Mouse (Mus musculus): ENCODE results near the gene Spryd4.
"Not testable (repeated sequence)": the region's sequence is repeated elsewhere in the genome, so short reads cannot be mapped to it uniquely, and the experiment has no call there.

Gene Spryd4

DNA sequence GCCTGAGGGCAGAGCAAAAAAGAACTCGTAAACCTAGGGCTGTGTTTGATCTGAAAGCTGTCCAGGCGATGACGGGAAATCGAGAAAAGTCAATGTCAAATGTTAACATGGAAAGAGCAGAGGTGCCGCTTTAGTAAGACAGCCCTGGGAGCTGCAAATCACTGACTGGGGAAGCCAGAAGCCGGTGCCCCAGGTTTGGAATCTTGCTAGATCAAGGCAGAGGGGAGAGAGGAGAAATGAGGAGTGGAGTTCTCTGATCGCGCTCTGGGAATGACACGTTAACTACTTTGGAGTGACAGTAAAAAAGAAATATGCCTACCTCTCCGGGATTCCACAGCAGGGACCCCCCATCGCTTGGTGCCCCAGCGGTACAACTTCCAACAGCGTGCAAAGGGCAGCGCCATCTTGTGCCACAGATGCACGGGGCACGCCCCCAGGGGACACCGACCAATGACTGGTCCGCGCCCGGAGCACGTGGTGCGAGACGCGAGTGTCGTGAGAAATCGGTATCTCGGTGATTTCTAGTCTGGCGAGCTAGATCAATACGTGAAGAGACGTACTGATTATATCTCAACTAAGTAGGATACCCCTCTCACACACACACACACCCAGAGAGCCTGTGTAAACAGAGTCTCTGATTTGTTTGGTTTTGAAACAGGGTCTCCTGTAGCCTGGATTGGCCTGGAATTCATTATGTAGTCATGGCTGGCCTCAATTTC, at the start of gene Spryd4:
TSS of gene Spryd4 (minus strand) at position 418 of the 719 bp plus-strand sequence.
- peak; percentile 72 for DNase-seq (ENCODE audit: low spot score)

DNA sequence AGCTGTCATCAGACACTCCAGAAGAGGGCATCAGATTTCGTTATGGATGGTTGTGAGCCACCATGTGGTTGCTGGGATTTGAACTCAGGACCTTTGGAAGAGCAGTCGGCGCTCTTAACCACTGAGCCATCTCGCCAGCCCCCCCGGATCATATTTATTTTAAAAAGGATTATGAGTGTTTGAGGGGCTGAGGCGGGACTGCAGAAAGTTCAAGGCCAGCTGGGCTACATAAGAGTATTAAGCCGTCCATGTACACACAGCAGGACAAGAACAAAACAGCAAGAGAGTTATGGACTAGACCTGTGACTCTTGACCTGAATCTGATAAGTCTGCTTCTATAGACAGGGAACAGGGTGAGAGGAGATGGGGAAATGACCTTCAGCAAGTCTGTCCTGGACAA, 48.8 kb upstream of the Spryd4 start:
- DNase-seq (ENCODE audit: low spot score) = not testable (repeated sequence)

DNA sequence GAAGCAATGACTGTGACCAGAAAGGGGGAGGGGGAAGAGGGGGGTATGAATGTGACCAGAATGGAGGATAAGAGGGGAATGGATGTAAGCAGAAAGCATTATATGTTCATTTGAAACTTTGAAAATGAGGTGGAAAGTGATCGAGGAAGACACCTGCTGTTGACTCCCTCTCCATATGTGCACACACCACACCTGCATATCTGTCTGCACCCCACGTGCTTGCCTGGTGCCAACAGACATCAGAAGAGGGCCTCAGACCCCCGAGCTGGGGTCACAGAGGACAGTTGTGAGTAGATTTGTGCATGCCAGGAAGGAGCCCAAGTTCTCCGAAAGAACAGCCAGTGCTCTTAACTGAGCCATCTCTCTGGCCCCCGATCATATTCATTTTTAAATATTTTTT, 48.3 kb upstream of the Spryd4 start:
- no peak for DNase-seq (ENCODE audit: low spot score)

DNA sequence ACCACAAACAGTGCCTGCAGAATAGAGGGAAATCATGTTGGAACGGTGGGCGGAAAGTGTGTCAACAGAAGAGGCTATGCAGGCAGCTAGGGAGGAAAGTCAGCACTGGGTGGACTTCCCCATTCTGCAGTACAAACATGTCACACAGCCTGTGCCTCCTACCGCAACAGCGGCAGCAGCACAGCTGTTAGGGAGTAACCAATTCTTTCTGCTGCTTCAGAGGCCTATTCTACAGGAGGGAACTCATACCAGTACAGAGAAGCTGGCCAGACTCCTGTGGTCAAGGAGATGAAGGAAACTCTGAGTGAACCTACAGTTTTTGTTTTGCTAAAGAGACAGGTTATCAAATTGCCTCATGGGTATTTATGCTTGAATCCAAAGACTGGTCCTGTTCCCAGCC, 47.3 kb upstream of the Spryd4 start:
- DNase-seq (ENCODE audit: low spot score) = no peak

DNA sequence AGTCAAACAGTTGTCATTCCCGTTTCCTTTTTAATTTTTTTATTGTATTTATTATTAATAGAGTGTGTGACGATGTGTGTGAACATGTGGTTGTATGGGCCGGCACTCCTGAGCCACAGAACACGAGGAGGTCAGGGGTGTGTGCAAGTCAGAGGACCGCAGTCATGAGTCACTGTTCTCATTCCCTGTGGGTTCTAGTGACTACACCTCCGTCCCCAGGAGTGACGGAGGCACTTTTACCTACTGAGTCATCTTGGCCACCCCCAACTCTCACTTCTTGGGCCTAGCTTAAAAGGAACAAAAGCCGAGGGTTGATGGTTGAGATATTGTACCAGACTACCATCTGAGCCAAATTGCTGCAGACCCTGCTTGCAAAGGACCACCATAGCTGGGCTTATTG, 44.7 kb upstream of the Spryd4 start:
- no peak for DNase-seq (ENCODE audit: low spot score)

DNA sequence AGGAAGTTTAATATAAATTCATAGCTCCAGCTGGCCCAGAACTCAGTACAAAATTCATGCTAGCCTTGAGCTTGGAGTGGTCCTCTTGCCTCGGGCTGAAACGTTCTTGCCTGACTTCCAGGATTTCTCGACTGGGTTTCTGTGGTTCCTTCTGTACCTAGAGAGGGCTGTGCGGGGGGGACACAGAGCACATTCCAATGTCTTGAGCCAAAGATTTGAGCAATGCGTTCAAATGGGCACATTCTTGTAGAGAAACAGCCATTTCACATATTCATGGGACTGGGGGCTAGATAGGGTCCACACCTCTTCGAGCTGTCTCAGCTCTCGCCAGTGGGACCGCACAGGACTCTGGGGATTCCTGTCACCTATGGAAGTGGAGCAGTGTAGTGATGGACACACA, 44.3 kb upstream of the Spryd4 start:
- DNase-seq (ENCODE audit: low spot score) = no peak

DNA sequence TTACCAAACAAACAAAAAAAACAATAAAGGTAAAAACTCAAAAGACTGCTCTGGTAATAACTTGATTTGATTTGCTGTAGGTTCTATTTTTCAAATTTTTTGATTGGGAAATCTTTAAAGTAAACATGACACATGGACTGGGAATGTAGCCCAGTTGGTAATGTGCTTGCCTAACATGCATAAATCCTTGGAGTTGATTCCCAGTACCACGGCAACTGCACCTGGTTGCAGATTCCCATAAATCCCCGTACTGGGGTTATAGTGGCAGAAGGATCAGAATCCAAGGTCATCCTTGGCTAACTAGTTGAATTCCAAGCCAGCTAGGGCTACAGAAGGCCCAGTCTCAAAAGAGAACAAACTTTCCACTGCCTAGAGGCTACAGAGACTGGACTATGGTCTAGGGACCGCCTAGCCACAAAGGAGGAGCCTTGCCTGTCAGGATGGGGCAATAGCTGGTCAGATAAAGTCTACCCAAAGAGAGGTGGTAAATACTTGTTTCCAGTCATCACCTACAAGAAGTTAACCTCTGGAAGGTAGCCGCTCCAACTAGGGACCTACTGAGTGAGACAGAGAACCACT, 42.2 kb upstream of the Spryd4 start, which contains the start of gene Apon:
TSS of gene Apon (plus strand) at position 420 of the 579 bp plus-strand sequence.
- no peak for DNase-seq (ENCODE audit: low spot score)

DNA sequence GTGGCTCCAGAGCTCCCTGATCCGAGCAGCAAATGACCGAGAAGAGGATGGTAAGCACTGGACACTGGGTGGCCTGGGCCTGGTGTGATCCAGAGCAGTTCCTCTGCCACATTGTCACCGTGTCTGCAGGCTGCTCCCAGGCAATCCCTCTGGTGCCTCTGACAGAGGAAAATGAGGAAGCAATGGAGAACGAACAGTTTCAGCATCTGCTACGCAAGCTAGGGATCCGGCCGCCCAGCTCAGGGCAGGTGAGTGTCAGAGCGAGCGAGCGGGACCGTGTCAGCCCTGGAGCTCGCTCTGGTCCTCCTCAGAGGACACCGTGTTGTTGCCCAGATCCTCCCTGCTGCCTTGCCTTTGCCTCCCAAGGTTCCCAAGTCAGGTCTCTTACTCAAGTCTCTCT, 39.0 kb upstream of the Spryd4 start:
- no peak for DNase-seq (ENCODE audit: low spot score)

DNA sequence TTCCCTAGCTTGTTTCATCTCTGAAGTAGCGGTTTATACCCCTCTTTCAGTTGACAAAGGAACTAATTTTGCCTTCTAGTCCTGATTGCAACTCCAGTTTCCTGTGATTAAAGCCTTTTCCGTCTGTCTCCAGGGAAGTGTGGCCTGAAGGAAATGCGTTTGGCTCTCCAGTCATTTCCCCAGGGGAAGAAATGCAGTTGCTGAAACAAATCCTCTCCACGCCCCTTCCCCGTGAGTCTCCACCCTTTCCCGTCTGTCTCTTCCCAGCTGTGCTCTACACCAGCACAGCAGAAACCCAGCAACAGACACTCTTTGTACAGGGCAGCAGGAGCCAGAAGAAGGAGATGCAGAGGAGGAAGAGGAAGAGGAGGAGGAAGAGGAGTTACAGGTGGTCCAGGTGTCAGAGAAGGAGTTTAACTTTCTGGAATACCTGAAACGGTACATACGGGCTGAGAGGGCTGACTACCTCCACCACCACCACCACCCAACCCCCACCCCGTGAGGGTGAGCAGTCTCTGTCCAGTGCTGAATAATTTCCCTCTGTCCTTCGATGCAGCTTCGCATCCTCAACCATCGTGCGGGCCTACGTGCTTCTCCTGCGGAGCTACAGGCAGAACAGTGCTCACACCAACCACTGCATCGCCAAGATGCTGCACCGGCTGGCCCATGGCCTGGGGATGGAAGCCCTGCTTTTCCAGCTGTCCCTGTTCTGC, 35.6 kb upstream of the Spryd4 start:
- DNase-seq (ENCODE audit: low spot score) = no peak

DNA sequence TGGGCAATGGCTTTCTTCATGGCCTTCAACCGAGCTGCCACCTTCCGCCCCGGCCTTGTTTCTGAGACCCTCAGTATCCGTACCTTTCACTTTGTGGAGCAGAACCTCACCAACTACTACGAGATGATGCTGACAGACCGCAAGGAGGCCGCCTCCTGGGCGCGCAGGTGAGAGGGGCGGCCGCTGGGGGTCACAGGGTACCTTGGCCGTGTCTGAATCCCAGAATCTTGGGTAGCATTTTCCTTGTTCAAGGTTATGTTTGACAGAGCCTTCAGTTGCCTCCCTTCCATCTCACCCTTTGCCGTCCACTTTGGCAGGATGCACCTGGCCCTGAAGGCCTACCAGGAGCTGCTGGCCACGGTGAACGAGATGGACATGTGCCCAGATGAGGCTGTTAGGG, 32.5 kb upstream of the Spryd4 start:
- no peak for DNase-seq (ENCODE audit: low spot score)

DNA sequence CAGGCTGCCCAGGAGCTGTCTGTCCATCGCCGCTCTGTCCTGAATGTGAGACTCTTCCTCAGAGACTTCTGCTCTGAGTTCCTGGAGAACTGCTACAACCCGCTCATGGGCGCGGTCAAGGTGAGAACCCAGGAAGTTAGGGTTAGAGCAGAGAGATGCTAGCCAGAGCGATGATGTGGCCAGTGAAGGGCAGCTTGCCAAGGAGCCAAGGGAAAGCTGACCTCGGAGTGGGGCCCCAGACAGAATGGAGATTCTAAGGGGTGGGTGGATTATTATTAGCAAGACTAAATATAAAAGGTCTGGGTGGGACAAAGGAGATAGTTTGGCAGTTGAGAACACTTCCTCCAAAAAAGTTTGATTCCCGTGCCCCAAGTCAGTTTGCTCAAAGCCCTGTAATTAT, 31.6 kb upstream of the Spryd4 start:
- DNase-seq (ENCODE audit: low spot score) = no peak

DNA sequence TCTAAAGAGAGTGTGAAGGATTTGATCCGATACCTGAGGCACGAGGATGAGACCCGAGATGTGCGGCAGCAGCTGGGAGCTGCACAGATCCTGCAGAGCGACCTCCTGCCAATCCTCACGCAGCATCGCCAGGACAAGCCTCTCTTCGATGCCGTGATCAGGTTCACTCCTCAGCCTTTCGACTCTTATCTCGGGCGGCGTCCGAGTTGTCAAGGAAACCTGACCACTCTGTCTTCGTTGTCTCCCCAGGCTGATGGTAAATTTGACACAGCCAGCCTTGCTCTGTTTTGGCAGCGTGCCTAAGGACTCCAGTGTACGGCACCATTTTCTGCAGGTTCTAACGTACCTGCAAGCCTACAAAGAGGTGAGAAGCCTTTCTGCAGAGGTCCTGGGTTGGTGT, 28.5 kb upstream of the Spryd4 start:
- DNase-seq (ENCODE audit: low spot score) = no peak

DNA sequence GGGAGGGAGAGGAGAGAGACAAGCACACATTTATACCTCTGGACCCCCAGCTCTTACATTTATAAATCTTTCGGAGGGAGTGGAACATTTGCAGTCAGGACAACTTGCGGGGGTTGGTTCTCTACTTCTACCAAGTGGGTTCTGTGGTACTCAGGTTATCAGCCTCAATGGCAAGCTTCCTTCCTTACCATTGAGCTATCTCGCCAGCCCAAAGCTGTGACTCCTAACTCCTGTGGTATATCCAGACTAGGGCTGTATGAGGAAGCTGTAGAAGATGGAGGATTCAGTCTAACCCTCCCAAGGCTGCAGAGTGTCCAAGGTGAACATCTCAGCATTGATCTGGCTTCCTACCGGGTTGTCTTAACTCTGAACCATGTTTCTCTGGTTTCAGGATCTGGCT, 27.5 kb upstream of the Spryd4 start:
- DNase-seq (ENCODE audit: low spot score) = no peak

DNA sequence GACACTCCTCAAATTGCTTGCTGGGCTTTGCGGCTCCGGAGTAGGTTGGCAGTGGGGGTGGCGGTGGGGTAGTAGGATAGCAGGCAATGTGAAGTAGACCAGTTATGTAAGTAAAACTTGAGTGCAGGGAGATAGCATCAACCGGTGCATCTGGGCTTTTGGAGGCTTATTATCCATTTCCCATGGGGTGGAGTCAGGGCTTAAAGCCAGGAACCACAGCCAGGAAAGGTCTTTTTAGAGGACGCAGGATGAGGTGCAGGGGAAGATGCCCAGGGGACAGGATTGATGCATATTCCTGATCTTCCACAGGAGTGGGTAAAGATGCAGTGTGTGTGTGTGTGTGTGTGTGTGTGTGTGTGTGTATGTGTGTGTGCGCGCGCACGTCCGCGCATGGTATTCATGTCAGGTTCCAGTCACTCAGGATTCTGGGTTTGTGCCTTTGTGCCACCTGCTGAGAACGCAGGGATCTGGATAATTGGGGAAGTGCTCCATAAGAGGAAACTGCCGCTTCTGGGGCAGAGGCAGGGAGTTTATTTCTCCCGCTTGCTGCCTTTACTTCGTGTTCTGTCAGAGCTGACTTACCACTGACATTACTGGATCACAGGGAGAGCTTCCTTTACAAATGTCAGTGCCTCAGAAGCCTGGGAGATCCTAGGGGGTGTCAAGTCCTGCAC, 26.3 kb upstream of the Spryd4 start:
- DNase-seq (ENCODE audit: low spot score) = no peak

DNA sequence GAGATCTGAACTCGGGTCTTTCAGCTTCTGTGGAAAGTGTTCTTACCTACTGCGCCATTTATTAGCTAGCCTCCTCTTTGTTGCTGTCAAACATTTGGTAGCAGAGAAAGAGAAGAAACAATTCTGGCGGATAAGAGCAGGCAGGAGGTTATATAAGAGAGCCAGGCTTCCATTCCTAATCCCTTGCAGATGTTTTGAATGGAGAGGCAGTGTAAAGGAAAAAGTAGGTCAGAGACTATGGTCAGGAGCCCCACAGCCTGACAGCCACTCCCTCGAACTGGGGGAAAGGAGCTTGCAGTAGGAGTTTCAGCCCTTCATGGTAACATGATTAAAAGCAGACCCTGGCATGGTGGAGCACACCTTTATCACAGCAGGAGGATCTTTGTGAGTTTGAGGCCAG, 24.7 kb upstream of the Spryd4 start:
- DNase-seq (ENCODE audit: low spot score) = no peak

DNA sequence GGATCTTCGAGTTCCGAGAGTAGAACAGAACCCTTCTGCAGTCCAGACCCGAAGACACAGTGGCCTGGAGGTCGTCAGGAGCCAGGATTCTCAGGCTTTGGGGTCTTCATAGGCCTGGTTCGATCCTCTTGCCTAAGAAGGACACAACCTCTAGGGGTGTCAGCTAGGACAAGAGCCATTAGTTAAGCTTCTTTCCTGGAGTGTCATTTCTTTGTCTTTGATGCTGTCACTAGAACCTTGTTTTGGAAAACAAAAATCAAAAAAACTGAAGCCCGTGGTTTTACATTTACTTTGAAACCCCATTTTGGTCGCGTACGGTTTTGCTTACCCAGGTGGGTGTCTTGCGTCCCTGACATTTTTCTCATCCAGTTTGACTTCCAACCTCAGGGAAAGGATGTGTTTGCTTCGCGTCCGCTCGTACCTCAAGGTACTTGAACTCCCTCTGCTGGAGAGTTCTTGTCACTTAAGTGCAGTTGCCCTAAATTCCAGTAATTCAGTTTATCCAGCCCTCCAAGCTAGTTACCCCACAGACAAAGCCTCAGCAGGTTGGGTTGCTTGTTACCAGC, 20.9 kb upstream of the Spryd4 start:
- peak; percentile 66 for DNase-seq (ENCODE audit: low spot score)

DNA sequence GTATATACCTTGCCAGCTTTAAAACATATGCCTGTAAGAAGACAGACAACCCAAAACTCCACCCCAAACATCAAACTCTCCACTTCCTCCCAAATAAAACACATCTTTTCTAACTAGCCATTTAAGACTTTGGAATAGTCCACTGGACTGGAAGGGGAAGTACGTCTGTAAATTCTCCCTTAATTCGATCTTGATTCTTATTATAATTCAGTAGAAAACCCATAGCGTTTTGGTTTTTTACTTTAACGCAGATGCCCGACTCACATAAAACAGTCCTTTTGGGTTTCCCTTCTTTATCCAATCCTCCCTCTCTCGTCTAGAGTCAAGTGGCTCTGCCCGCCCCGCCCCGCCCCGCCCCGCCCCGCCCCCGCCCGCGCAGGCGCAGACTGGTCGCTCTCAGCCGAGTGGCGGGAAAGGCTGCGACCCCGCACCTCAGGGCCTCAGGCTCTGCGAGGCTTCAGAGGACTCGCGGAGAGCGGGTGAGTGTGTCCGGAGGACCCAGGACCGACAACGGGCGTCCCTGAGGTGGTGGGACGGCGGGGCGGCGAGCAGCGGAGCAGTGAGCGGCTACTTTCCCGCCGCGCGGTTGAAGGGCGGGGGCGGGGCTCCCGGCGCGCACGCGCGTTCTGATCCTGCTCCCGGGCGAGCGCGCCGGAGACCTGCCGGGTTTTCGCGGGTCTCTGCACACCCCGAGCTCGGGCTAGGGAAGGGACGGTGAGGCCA, 20.3 kb upstream of the Spryd4 start, which contains the start of gene Timeless:
TSS of gene Timeless (plus strand) at position 369 of the 723 bp plus-strand sequence.
- DNase-seq (ENCODE audit: low spot score) = peak; percentile 67

DNA sequence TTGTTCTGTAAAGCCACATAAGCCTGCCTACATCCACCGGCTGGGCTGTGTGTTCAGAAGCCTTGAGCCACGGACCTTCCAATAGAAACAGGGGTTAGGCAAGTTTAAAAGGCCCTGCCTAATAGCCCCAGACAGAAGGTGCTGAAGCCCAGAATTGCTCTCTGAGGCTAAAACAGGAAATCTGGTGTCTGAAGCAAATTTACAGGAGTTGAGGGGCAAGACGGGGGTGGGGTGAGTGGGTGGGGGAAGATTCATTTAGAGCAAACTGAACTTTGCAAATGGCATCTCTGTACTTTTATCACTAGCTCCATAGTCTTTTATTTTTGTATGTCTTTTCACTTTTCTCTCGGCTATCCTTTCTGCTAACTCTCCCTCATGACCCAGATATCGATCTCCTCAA, 19.5 kb upstream of the Spryd4 start:
- DNase-seq (ENCODE audit: low spot score) = no peak

DNA sequence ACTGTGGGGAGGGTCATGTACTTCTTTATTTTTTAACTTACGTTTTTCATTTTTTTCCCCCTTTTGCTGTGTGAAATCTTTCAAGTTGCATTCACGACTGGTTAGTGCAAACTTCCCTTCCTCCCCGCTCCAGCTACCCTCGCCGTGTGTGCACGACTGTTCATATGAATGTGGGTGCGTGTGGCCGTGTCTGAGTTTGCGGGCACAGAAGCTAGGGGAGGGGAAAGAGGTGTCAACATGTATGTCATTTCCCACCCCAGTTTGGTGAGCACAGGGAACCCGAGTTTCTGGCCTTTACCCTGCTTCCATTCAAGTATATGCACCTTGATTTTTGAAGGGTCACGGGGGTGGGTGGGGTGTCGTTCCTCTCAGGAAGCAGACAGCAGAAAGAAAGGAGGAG, 19.0 kb upstream of the Spryd4 start:
- no peak for DNase-seq (ENCODE audit: low spot score)

DNA sequence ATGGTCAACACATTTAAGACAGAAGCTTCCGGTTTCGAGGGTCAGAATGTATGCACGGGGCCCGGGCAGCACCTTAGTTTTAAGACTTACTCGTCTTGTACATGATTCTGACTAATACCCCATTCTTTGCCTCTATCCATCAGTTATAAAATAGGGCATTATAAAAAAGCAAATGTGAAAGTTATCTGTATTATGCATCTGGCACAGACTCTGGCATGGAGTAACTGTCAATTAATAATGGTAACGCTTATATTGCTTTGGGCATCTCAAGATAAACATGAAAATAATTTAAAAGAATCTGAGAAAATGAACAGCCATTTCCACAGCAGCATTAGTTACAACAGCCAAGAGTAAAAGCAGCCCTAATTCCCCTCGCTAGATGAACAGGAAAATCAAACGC, 16.4 kb upstream of the Spryd4 start:
- no peak for DNase-seq (ENCODE audit: low spot score)

DNA sequence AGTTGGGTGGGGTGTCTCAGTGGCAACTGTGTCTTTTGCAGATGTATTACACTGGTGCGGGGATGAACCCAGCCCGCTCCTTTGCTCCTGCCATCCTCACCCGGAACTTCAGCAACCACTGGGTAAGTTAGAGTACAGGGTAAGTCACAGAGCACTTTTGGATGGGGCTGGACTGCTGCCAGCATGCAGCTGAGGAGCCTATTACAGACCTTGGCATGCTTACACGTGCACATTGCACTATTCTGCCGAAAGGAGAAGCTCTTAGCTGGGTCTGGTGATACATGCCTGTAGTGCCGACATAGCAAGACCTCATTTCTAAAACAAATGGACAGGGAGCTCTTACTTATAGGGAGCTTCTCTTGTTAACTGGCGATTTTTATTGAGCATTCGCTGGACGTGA, 16.0 kb upstream of the Spryd4 start:
- DNase-seq (ENCODE audit: low spot score) = no peak

DNA sequence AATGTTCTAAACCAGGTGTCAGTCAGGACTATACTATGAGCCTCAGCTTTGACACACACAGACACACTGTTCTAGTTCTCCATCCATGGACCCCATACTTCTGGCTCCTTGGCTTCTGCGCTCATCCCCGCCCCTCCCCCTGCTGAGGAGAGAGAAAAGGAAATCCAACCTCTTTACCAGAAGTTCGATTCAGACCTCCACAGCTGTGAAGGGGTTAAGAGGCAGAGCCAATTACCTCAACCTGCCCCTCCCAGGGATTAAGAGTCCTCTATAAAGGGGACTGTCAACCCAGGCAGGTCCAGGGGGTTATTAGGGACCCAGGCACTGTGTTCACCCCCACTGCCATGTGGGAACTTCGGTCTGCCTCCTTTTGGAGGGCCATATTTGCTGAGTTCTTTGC, 13.9 kb upstream of the Spryd4 start, which contains the start of gene Mip:
TSS of gene Mip (plus strand) at position 301 of the 400 bp plus-strand sequence.
- no peak for DNase-seq (ENCODE audit: low spot score)

Measured in layer of hippocampus, adult 9-10 months (tissue).